Mouse (Mus musculus): ENCODE results near the gene Slc25a18.

The Slc25a18 gene

DNA sequence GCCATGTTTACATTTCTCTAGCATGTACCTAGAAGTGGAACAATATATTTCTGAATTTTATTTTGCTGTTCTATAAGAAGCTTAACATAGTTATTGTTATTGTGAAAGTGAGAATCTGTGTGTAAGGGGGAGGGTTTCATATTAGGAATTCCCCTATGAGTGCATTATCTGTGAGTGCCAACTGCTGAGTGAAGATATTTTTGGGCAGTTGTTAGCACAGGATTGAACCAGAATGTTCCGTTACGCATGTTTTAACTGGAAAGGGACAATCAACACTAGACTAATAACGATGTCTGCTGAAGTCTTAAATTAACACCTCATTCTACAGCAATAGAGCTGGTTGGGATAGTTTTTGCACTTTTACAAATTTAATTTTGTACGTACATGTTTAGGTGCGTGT is 68.4 kb downstream of the Slc25a18 start:
- DNase-seq (ENCODE audit: low read depth): peak; percentile 11

Measured in NIH3T3 (cell line).